Mouse (Mus musculus) embryonic fibroblast, embryonic 13.5 days (primary cell): ENCODE results near the gene AI481877. TPM values are rescaled to one million over a fixed set of nuclear protein-coding genes. Genes with fewer than 3 reads are reported as not detected.

Experiments
- H3K27ac ChIP-seq: 2 replicates; pipeline ENCODE4 v1.5.1; 2012; ENCODE audit warnings: low read length, control low read depth, inconsistent platforms; ENCODE audit not compliant: insufficient read depth
- H3K4me1 ChIP-seq: 2 replicates; pipeline ENCODE4 v1.6.1; 2011; ENCODE audit warnings: low read length; ENCODE audit not compliant: control insufficient read depth, insufficient read depth
- H3K4me3 ChIP-seq: 2 replicates; pipeline ENCODE4 v1.5.1; 2011; ENCODE audit warnings: mild to moderate bottlenecking, control low read depth, low read length; ENCODE audit not compliant: insufficient read depth
- CTCF ChIP-seq: IDR thresholded peaks from 2 replicates; pipeline ENCODE4 v1.5.1; 2011; ENCODE audit warnings: mild to moderate bottlenecking, control low read depth, low read length, moderate library complexity, borderline replicate concordance; ENCODE audit not compliant: insufficient read depth
- POLR2A ChIP-seq: IDR thresholded peaks from 2 replicates; pipeline ENCODE4 v1.6.1; 2011; ENCODE audit warnings: low read depth, mild to moderate bottlenecking, control low read depth, low read length, moderate library complexity
- polyA plus RNA-seq: library from polyadenylated mRNA; stranded (reverse); fragments of >200 nt; gene quantifications from 2 replicates; pipeline ENCODE4 v1.2.4, GENCODE M21; 2011; ENCODE audit warnings: low read depth; ENCODE audit not compliant: missing spikeins, insufficient read length

Gene AI481877
- polyA plus RNA-seq, 1 experiment: not detected

- TF ChIP-seq CTCF (no peak), POLR2A (no peak)
- Histone ChIP-seq H3K4me1 (peaks cover 13% of the 10 kb centered on the region), H3K4me3 (no peak overlapping the region), H3K27ac (no peak overlapping the region)
Observed at GRCm38 (mm10) chr4:59007974-59008373, 130.8 kb downstream of the AI481877 start.

GRCm38 (mm10) chr4:59007016-59007415, 131.8 kb downstream of the AI481877 start:
- Histone ChIP-seq H3K4me3 (no peak overlapping the region), H3K4me1 (peaks cover 13% of the 10 kb centered on the region), H3K27ac (no peak overlapping the region)
- TF ChIP-seq POLR2A (no peak), CTCF (no peak)

- H3K27ac ChIP-seq: no peak overlapping the region
Observed at GRCm38 (mm10) chr4:59006211-59006610, 132.6 kb downstream of the AI481877 start.

GRCm38 (mm10) chr4:59003806-59004200, 135.0 kb downstream of the AI481877 start:
- Histone ChIP-seq H3K4me3 (peak overlapping the region; percentile 85), H3K27ac (no peak overlapping the region), H3K4me1 (peaks cover 13% of the 10 kb centered on the region)
- TF ChIP-seq CTCF (no peak), POLR2A (no peak)

More at GRCm38 (mm10) chr4:59006211-59006610, 132.6 kb downstream of the AI481877 start:
- TF ChIP-seq CTCF: no peak
- no peak for TF ChIP-seq POLR2A
- H3K4me3 ChIP-seq: no peak overlapping the region
- H3K4me1 ChIP-seq: peaks cover 13% of the 10 kb centered on the region

GRCm38 (mm10) chr4:59002948-59003805, 135.6 kb downstream of the AI481877 start, which contains the start of gene Gm20503:
TSS of gene Gm20503 (plus strand) at chr4:59003210.
- peak within 1 kb of the TSS; percentile 85 for H3K4me3 ChIP-seq
- H3K27ac ChIP-seq: peak within 1 kb of the TSS; percentile 24
- peaks cover 10% of the 10 kb centered on the region for H3K4me1 ChIP-seq
- TF ChIP-seq POLR2A (peak; percentile 86), CTCF (no peak)

- Histone ChIP-seq H3K4me1 (no peaks in the 10 kb centered on the region), H3K27ac (no peak overlapping the region), H3K4me3 (no peak overlapping the region)
- no peak for TF ChIP-seq POLR2A
- peak; percentile 30; the same call in 1 of the 2 replicates for TF ChIP-seq CTCF
Observed at GRCm38 (mm10) chr4:59000614-59001013, 138.2 kb downstream of the AI481877 start.

GRCm38 (mm10) chr4:58999686-59000085, 139.1 kb downstream of the AI481877 start:
- TF ChIP-seq CTCF (peak; percentile 75), POLR2A (no peak)
- no peaks in the 10 kb centered on the region for H3K4me1 ChIP-seq
- no peak overlapping the region for H3K27ac ChIP-seq
- H3K4me3 ChIP-seq: no peak overlapping the region

- TF ChIP-seq CTCF (no peak), POLR2A (no peak)
- Histone ChIP-seq H3K4me3 (no peak overlapping the region), H3K4me1 (no peaks in the 10 kb centered on the region), H3K27ac (no peak overlapping the region)
Observed at GRCm38 (mm10) chr4:58998688-58999087, 140.1 kb downstream of the AI481877 start.

GRCm38 (mm10) chr4:58997081-58997480, 141.7 kb downstream of the AI481877 start:
- no peak overlapping the region for H3K4me3 ChIP-seq
- H3K27ac ChIP-seq: no peak overlapping the region
- no peaks in the 10 kb centered on the region for H3K4me1 ChIP-seq
- TF ChIP-seq POLR2A (no peak), CTCF (no peak)

GRCm38 (mm10) chr4:58995251-58995693, 143.5 kb downstream of the AI481877 start:
- no peak overlapping the region for H3K27ac ChIP-seq
- H3K4me1 ChIP-seq: no peaks in the 10 kb centered on the region
- TF ChIP-seq POLR2A (no peak), CTCF (no peak)
- H3K4me3 ChIP-seq: no peak overlapping the region
